Mouse (Mus musculus) cerebellum, postnatal 14 days (tissue): ENCODE measurements around the gene Bcas3.

Experiments used
- DNase-seq, 2 experiments: peaks; one replicate each; pipeline ENCODE4 v3.0.0; 2021; ENCODE audit warnings: mixed read lengths in 2 of 2

Gene Bcas3

GRCm38 (mm10) chr11:85807353-85807752, 454.4 kb downstream of the Bcas3 start:
- DNase-seq = no peak

DNA sequence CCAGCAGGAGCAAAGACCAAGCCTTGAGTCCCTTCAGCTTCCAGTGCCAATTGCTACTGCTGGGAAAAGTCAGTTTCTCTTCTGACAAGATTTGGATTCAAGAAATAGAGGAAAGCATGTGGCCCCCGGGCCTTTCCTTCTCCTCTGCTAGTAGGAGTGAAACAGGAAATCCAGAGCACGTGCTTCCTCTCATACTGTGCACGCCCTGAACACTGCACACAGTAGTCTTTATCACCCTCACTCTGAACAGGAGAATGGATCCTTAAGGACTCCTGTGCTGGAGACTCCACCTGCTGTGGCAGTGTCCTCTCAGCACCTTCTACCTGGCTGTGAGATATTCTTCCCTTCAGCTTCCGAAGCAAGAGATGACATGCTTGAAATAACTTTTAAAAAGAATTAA, 458.3 kb downstream of the Bcas3 start:
- no peak for DNase-seq

DNA sequence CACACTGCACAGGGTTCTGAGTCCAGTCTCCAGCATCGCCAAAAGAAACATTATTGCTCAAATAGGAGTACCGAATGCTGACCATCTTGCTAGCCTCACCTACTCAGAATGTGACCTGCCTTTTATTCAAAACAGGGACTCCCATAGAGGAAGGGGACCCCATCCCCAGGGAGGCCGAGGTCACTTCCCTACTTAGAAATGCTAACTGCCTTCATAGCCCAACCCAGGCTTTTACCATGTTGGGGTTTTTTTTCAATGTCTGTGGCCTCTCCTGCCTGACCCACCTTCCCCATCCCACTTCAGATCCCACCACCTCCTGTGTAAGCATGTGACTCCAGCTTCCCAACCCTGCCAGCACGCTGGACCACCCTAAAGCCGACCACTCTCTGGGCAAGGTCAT, 458.7 kb downstream of the Bcas3 start:
- no peak for DNase-seq

- DNase-seq = no peak
Observed at GRCm38 (mm10) chr11:85812201-85812966, 459.4 kb downstream of the Bcas3 start.

GRCm38 (mm10) chr11:85814678-85815077, 461.7 kb downstream of the Bcas3 start:
- DNase-seq = no peak

GRCm38 (mm10) chr11:85816471-85816870, 463.5 kb downstream of the Bcas3 start:
- no peak for DNase-seq

- DNase-seq = no peak
Observed at GRCm38 (mm10) chr11:85818401-85818800, 465.4 kb downstream of the Bcas3 start.

DNA sequence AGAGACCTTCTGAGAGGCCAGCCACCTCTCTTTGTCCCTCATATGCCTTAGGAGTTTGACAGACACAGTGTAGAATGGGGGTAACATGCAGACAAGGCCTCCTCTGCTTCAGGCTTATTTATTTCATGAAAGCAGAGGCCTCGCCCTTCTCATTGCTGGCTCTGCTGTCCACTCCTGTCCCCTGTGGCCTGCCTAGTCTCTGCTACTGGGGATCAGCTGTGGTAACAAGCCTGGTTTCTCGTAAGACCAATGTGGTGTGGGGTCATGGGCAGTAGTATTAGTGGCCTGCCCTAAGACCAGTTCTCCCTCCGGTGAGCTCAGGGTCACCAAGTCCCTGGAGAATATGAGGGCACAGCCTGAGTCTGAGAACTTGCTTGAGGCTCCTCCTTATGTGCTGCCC, 468.0 kb downstream of the Bcas3 start:
- DNase-seq = no peak

DNA sequence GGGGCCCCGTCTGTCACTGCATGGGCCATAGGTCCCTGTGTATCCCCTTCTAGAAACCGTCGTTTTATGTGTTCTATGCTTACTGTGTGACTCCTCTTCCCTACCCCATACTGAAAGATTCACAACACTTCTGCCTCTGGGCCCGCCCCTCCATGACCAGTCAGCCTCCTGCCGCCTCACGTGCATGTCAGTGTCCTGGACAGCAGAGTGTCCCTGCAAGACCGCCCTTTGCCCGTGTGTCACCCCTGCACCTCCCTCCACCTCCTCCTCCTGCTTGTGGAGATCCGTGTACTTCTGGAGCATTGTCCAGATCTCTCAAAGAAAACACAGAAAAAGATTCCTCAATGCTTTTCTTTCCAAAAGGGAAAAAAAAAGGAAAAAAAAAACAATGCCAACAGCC, 468.7 kb downstream of the Bcas3 start:
- no peak for DNase-seq

GRCm38 (mm10) chr11:85823181-85823580, 470.2 kb downstream of the Bcas3 start:
- DNase-seq = peak; percentile 76 to 89

GRCm38 (mm10) chr11:85823794-85824193, 470.8 kb downstream of the Bcas3 start:
- no peak for DNase-seq

- DNase-seq = no peak
Observed at GRCm38 (mm10) chr11:85825031-85825430, 472.1 kb downstream of the Bcas3 start.

- DNase-seq = no peak
Observed at GRCm38 (mm10) chr11:85825823-85826222, 472.9 kb downstream of the Bcas3 start.

GRCm38 (mm10) chr11:85827342-85827741, 474.4 kb downstream of the Bcas3 start:
- DNase-seq = no peak

GRCm38 (mm10) chr11:85828691-85829519, 475.9 kb downstream of the Bcas3 start:
- no peak for DNase-seq

- no peak for DNase-seq
Observed at GRCm38 (mm10) chr11:85829520-85830440, 476.8 kb downstream of the Bcas3 start.

GRCm38 (mm10) chr11:85830901-85831341, 478.0 kb downstream of the Bcas3 start:
- DNase-seq = peak in 1 of 2 experiments; percentile 28

- DNase-seq = no peak
Observed at GRCm38 (mm10) chr11:85831656-85832230, 478.8 kb downstream of the Bcas3 start.

DNA sequence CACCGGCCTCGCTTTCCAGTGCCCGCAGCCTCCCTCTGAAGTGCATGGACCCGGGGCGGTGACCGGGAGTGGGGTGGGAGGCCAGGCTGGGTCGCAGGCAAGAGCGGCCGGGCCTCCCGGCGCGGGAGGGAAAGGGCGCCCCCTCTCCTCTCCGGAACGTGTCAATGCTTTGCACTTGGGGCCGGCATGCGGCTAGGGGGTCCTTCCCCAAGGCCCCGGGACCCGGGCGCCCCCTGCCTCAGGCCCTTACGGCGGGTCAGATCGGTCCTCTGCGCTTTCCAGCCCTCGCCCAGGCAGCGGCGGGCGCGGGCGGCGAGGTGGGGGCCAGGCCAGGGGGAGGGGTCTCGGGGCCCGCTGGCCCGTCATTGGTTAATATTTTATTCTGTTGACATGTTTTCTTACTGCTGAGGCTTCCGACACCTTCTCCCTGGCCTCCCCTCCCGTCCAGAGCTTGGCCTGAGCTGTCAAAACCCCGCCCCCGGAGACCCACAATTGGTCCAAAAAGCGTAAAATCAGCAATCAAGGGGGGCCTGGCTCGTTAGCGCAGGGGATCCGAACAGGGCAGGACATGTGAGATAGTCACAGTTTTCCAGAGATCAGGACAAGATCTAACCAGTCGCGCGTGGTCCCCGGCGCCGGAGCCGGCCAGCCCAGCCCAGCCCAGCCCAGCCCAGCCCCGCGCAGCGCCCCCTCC, 479.4 kb downstream of the Bcas3 start, which contains the start of gene Tbx2:
Gene Tbx2 (plus strand): TSS at position 321 of the 694 bp plus-strand sequence.
- DNase-seq = no peak

DNA sequence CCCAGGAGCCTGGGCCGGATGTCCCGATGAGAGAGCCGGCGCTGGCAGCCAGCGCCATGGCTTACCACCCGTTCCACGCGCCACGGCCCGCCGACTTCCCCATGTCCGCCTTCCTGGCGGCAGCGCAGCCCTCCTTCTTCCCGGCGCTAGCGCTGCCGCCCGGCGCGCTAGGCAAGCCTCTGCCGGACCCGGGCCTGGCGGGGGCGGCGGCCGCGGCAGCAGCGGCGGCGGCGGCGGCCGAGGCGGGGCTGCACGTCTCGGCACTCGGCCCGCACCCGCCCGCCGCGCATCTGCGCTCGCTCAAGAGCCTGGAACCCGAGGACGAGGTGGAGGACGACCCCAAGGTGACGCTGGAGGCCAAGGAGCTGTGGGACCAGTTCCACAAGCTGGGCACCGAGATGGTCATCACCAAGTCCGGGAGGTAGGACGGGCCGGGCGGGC, 480.1 kb downstream of the Bcas3 start:
- DNase-seq = peak in 1 of 2 experiments; percentile 31

GRCm38 (mm10) chr11:85833761-85834385, 480.9 kb downstream of the Bcas3 start:
- DNase-seq = peak in 1 of 2 experiments; percentile 54
